Mouse (Mus musculus): ENCODE results near the gene Wwox. TPM values are rescaled to one million over a fixed set of nuclear protein-coding genes. Genes with fewer than 3 reads are reported as not detected.

Gene Wwox
- polyA plus RNA-seq, 1 experiment from 2014 or later: 20.2 TPM

DNA sequence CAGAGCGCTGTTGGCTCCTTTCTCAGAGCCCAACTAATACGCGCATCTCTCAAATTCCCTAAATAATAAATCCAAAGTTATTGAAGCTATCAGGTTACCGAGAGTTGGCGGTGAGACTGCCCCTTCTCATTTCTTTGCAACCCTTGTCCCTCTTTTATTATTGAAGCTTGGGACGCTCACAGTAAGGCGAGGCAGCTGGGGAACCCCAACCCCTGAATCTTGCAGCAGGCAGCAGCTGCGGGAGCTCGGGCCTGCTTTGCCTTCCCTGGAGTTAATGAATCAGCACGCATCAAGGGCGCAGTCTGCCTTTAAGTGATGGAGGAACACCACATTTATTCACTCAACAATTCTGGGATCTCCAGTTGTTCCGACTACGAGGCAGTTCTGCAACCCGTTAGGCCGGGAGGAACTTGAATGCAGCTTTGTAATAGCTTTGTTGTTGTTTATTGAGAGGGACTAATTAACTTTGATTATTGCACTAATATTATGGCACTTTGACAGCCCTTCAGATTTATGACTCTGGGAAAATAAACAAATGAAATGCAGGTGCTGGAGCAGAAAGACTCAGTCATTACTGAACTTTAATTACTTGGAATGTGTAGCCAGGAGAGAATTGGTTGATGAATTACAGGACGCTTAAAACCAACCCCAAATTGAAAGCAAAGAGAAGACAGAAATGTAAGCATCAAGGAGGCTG lies 60.1 kb downstream of the Wwox start:
- no peak for ATAC-seq (ENCODE audit: low FRiP score, low TSS enrichment)
- WGBS: 29% methylated on average over 16 of the region's 16 CpGs
- no peak overlapping the region; the same call in 1 of the 2 replicates for H3K9ac ChIP-seq (replicated peaks; ENCODE audit: low read length)

DNA sequence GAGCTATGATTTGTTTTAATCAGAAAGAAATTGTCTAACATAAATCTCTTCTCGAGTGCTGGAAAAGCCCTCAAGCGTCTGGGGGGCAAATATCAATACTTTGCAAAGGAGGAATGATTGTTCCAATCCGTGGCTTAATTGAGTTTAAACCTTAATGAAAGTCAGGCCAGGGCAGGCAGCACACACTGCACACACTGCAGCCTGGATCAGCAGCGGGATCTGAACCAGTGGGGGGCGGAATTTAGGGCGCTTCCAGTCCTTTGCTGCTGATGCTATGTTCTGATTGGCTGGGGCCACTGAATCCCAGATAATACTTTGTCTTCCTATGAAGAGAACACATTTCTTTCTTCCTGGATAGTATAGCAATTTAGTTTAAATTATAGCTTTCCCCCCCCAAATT lies 62.5 kb downstream of the Wwox start:
- Histone ChIP-seq H3K9me3 (ENCODE audit: low read length) (no peaks in the 10 kb centered on the region), H3K27me3 (ENCODE audit: insufficient read depth, low read length) (peaks cover 3% of the 10 kb centered on the region), H3K27ac (ENCODE audit: low read length) (0 out of 2 replicates have a peak overlapping the region, but pooled peaks have one; percentile 6), H3K36me3 (ENCODE audit: insufficient read depth, low read length) (no peaks in the 10 kb centered on the region), H3K4me3 (ENCODE audit: low read length) (no peak overlapping the region), H3K9ac (replicated peaks; ENCODE audit: low read length) (no peak overlapping the region), H3K4me2 (replicated peaks; ENCODE audit: low read depth, low read length) (no peak overlapping the region), H3K4me1 (ENCODE audit: insufficient read depth, low read length) (peaks cover 20% of the 10 kb centered on the region)
- WGBS: 71% methylated on average over 6 of the region's 6 CpGs
- no peak for ATAC-seq (ENCODE audit: low FRiP score, low TSS enrichment)

More for the DNA sequence above, 60.1 kb downstream of the Wwox start:
- Histone ChIP-seq H3K4me2 (replicated peaks; ENCODE audit: low read depth, low read length) (no peak overlapping the region), H3K9me3 (ENCODE audit: low read length) (no peaks in the 10 kb centered on the region), H3K27me3 (ENCODE audit: insufficient read depth, low read length) (peaks cover 7% of the 10 kb centered on the region), H3K27ac (ENCODE audit: low read length) (no peak overlapping the region), H3K4me3 (ENCODE audit: low read length) (no peak overlapping the region), H3K4me1 (ENCODE audit: insufficient read depth, low read length) (peaks cover 11% of the 10 kb centered on the region), H3K36me3 (ENCODE audit: insufficient read depth, low read length) (no peaks in the 10 kb centered on the region)

DNA sequence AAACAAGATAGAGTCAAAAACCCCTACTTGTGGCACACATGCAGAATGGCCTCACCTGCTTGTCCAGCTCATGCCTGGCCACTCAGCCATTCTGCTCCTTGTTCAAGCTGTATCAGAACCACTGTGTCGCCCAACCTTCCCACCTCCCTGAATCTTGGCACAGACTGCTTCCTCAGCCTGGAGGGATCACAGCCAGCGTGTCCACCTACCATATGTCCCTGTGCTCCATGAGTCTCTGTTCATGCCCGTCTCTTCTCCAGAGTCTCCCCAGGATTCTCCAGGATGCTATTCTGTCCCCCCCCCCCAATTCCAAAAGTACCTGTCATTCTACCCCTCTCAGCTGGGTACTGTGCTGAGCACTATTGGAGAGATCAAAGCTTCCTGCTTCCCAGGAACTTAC lies 63.7 kb downstream of the Wwox start:
- no peak for ATAC-seq (ENCODE audit: low FRiP score, low TSS enrichment)
- WGBS: 94% methylated on average over 3 of the region's 3 CpGs
- H3K27ac ChIP-seq (ENCODE audit: low read length): no peak overlapping the region

DNA sequence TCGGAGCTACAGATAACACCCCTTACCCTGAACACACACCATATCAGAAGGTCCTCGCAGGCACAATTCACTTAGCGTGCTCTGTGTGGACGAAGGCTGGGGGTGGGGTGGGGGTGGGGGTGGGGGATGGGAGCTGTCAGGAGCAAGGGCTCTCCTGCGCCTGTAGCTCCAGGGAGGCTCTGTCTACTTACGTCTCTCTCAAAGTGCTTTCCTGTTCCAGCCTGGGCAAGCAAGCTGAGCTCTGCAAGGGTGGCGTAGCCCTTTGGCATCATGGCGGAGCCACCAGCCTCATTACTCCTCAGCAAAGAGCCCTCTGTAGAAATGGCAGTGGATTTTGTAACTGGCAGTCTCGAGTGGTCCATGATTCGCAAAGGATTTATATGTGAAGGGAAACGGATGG lies 65.4 kb downstream of the Wwox start:
- no peaks in the 10 kb centered on the region for H3K36me3 ChIP-seq (ENCODE audit: insufficient read depth, low read length)
- WGBS: 52% methylated on average over 11 of the region's 11 CpGs
- peaks cover 20% of the 10 kb centered on the region for H3K4me1 ChIP-seq (ENCODE audit: insufficient read depth, low read length)
- 0 out of 2 replicates have a peak overlapping the region, but pooled peaks have one; percentile 16 for H3K4me2 ChIP-seq (replicated peaks; ENCODE audit: low read depth, low read length)
- no peak overlapping the region for H3K27ac ChIP-seq (ENCODE audit: low read length)
- no peak for ATAC-seq (ENCODE audit: low FRiP score, low TSS enrichment)
- H3K4me3 ChIP-seq (ENCODE audit: low read length): no peak overlapping the region
- no peaks in the 10 kb centered on the region for H3K9me3 ChIP-seq (ENCODE audit: low read length)
- H3K9ac ChIP-seq (replicated peaks; ENCODE audit: low read length): no peak overlapping the region
- H3K27me3 ChIP-seq (ENCODE audit: insufficient read depth, low read length): peaks cover 3% of the 10 kb centered on the region; the same call in 1 of the 2 replicates

More for the DNA sequence above, 63.7 kb downstream of the Wwox start:
- H3K36me3 ChIP-seq (ENCODE audit: insufficient read depth, low read length): no peaks in the 10 kb centered on the region
- H3K9me3 ChIP-seq (ENCODE audit: low read length): no peaks in the 10 kb centered on the region
- H3K4me2 ChIP-seq (replicated peaks; ENCODE audit: low read depth, low read length): no peak overlapping the region
- H3K4me1 ChIP-seq (ENCODE audit: insufficient read depth, low read length): peaks cover 20% of the 10 kb centered on the region
- H3K27me3 ChIP-seq (ENCODE audit: insufficient read depth, low read length): peaks cover 3% of the 10 kb centered on the region
- no peak overlapping the region for H3K4me3 ChIP-seq (ENCODE audit: low read length)
- H3K9ac ChIP-seq (replicated peaks; ENCODE audit: low read length): no peak overlapping the region

DNA sequence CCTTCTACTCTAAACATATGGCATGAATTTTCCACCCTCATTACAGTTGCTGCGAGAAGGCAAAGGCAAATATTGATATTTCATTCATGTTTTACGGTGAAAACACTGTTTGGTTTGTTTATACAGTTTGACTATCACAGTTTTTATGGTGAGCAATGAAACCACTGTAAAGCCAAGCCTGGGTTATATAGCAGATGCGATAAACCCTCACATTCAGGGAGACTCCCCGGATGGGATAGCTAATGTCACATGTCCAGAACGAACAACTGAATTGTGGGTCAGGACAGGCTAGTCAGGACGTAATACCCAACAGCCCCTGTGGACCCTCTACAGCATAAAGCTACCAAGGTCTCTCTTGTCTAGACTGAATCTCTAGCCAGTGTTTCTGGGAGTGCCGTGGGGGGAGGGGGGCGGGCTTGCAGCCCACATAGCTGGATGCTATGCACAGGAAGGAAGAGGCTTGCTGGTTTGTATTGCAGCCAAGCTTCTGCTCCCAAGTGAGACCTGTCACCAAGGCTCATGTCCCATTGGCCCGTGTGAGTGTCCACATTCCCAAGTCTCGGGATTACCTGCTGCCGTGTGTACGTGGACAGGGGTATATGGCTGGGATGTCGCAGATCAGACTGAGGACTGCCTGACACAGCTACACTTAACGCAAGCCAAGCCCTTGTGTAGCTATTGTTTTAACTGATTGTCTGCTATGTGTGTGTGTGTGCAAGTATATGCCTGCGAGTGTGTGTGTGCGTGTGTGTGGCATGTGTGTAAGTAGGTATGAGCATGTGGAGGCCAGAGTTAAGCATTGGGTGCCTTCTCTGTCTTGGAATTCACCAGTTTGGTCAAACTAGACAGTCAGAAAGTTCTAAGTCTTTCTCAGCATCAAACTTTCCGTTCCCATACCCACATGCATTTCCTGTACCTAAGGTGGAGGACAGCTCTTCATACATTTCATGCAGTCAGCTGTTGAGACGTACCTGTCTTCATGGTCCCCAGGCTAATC lies 66.2 kb downstream of the Wwox start:
- no peaks in the 10 kb centered on the region for H3K9me3 ChIP-seq (ENCODE audit: low read length)
- H3K4me3 ChIP-seq (ENCODE audit: low read length): no peak overlapping the region
- H3K4me1 ChIP-seq (ENCODE audit: insufficient read depth, low read length): peaks cover 20% of the 10 kb centered on the region
- ATAC-seq (ENCODE audit: low FRiP score, low TSS enrichment): peak; percentile 16; the same call in 1 of the 2 replicates
- no peak overlapping the region for H3K9ac ChIP-seq (replicated peaks; ENCODE audit: low read length)
- no peak overlapping the region for H3K27ac ChIP-seq (ENCODE audit: low read length)
- no peaks in the 10 kb centered on the region for H3K36me3 ChIP-seq (ENCODE audit: insufficient read depth, low read length)
- peak overlapping the region; percentile 14; the same call in 1 of the 2 replicates for H3K4me2 ChIP-seq (replicated peaks; ENCODE audit: low read depth, low read length)
- peaks cover 3% of the 10 kb centered on the region; the same call in 1 of the 2 replicates for H3K27me3 ChIP-seq (ENCODE audit: insufficient read depth, low read length)
- WGBS: 70% methylated on average over 18 of the region's 18 CpGs

DNA sequence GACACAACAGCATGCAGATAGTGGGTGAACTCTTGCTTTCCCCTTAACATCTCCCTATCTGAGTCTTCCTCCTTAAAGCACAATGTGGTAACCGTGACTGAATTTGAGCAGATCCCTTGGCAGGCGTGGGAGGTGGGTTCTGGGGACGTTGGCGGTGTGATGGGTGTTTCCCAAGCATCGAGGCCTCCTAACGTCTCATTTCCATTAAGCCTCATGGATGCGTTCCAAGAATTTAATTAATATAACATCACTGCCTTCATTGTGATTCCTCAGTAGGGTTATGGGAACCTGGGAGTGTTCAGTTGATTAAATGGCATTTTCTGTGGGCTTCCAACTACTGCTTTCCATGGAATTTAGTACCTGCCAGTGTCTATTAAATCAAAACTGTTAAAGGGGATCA lies 67.9 kb downstream of the Wwox start:
- no peaks in the 10 kb centered on the region for H3K9me3 ChIP-seq (ENCODE audit: low read length)
- H3K4me3 ChIP-seq (ENCODE audit: low read length): no peak overlapping the region
- H3K36me3 ChIP-seq (ENCODE audit: insufficient read depth, low read length): no peaks in the 10 kb centered on the region
- ATAC-seq (ENCODE audit: low FRiP score, low TSS enrichment): no peak
- H3K4me1 ChIP-seq (ENCODE audit: insufficient read depth, low read length): peaks cover 20% of the 10 kb centered on the region
- H3K27ac ChIP-seq (ENCODE audit: low read length): no peak overlapping the region
- H3K9ac ChIP-seq (replicated peaks; ENCODE audit: low read length): no peak overlapping the region
- H3K27me3 ChIP-seq (ENCODE audit: insufficient read depth, low read length): peaks cover 3% of the 10 kb centered on the region; the same call in 1 of the 2 replicates
- WGBS: 49% methylated on average over 7 of the region's 7 CpGs
- no peak overlapping the region for H3K4me2 ChIP-seq (replicated peaks; ENCODE audit: low read depth, low read length)

DNA sequence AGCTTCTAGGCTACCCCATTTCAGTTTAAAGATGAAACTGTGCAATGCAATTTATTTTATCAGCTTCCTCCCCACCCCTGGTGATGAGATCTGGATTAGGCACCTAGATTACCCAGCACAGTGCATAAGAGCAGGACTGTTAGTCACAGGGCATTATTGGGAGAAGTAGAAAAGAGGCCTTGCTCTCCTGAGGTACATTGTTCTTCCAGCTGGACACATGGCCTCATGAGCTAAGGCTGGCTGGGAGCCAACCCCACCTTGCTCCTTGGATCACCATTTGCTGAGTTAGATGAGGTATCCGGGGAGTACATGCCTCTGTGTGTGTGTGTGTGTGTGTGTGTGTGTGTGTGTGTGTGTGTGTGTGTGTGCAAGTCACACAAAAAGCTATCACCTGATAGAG lies 70.8 kb downstream of the Wwox start:
- no peak overlapping the region for H3K27ac ChIP-seq (ENCODE audit: low read length)
- H3K27me3 ChIP-seq (ENCODE audit: insufficient read depth, low read length): no peaks in the 10 kb centered on the region
- no peak overlapping the region for H3K4me2 ChIP-seq (replicated peaks; ENCODE audit: low read depth, low read length)
- ATAC-seq (ENCODE audit: low FRiP score, low TSS enrichment): no peak
- no peaks in the 10 kb centered on the region for H3K9me3 ChIP-seq (ENCODE audit: low read length)
- no peak overlapping the region for H3K9ac ChIP-seq (replicated peaks; ENCODE audit: low read length)
- H3K4me3 ChIP-seq (ENCODE audit: low read length): no peak overlapping the region
- H3K4me1 ChIP-seq (ENCODE audit: insufficient read depth, low read length): peaks cover 14% of the 10 kb centered on the region
- WGBS: 71% methylated on average over 1 of the region's 1 CpGs
- H3K36me3 ChIP-seq (ENCODE audit: insufficient read depth, low read length): no peaks in the 10 kb centered on the region

DNA sequence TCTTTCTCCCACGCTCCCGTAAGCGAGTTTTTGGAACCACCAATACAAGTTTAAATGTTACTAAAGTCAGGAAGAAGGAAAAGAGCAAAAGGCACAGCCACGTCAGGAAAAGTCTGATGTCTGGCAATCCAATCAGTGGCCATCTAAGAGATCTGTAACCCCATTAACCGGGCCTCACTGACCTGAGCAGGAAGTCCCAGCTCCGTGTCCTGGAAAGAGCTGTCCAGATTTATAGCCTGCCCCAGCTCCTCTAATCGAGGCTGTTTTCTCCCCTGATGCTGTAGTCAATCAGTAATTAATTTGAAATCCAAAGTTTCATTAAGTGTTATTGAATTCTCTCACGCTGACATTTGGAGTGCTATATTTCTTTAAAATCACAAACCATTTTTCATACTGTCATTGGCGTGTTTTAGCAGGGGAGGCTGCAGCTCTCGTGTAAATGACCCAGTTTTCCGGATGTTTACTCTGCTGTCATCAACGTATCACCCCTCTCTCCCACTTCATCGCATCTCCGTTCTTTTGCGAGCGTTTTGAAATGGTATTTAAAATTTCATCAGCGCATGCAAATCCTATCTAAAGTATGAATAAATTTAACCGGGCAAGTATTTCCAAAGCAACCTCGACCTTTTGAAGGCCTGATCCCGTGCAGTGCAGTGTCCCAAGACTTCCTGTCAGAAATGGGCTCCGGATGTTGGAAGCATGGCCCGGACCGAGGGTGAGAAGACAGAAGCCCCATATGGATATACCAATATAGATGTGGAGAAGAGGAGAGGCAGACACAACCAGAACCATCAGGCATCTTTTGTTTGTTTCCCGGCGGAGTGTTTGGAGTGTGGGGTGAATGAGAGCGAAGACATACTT lies 72.8 kb downstream of the Wwox start:
- Histone ChIP-seq H3K9ac (replicated peaks; ENCODE audit: low read length) (no peak overlapping the region), H3K4me2 (replicated peaks; ENCODE audit: low read depth, low read length) (no peak overlapping the region), H3K36me3 (ENCODE audit: insufficient read depth, low read length) (no peaks in the 10 kb centered on the region), H3K27ac (ENCODE audit: low read length) (no peak overlapping the region), H3K4me3 (ENCODE audit: low read length) (no peak overlapping the region), H3K27me3 (ENCODE audit: insufficient read depth, low read length) (no peaks in the 10 kb centered on the region), H3K4me1 (ENCODE audit: insufficient read depth, low read length) (peaks cover 11% of the 10 kb centered on the region), H3K9me3 (ENCODE audit: low read length) (peaks cover 3% of the 10 kb centered on the region; the same call in 1 of the 2 replicates)
- WGBS: 37% methylated on average over 26 of the region's 26 CpGs
- no peak for ATAC-seq (ENCODE audit: low FRiP score, low TSS enrichment)

DNA sequence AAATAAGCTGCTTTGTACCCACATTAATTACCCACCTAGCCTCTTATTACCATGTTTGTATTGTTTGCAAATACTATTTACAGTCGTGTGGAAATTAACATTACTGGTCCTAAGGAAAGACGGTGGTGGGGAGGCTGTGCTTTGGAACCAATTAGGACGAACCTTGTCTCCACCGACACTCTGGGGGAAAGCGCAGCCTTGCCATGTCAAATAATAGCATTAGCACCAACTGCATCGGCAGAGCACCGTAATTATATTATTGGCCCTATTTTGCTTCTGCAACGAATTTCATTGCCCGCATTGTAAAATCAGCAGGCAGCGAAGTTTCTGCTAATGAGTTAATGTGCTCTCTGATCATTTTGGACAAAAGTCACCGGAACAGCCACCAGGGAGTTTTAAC lies 75.2 kb downstream of the Wwox start:
- Histone ChIP-seq H3K9ac (replicated peaks; ENCODE audit: low read length) (no peak overlapping the region), H3K4me2 (replicated peaks; ENCODE audit: low read depth, low read length) (no peak overlapping the region), H3K4me3 (ENCODE audit: low read length) (no peak overlapping the region), H3K36me3 (ENCODE audit: insufficient read depth, low read length) (no peaks in the 10 kb centered on the region), H3K4me1 (ENCODE audit: insufficient read depth, low read length) (peaks cover 11% of the 10 kb centered on the region), H3K27me3 (ENCODE audit: insufficient read depth, low read length) (no peaks in the 10 kb centered on the region), H3K9me3 (ENCODE audit: low read length) (peaks cover 3% of the 10 kb centered on the region; the same call in 1 of the 2 replicates), H3K27ac (ENCODE audit: low read length) (no peak overlapping the region)
- WGBS: 60% methylated on average over 11 of the region's 11 CpGs
- ATAC-seq (ENCODE audit: low FRiP score, low TSS enrichment): no peak

All from kidney, embryonic 16.5 days (tissue).